Mouse (Mus musculus) neutrophil, adult 5-6 weeks (primary cell): ENCODE data around the gene Trim14. TPM values are rescaled to one million over a fixed set of nuclear protein-coding genes. Genes with fewer than 3 reads are reported as not detected.
"Not testable (repeated sequence)": the region's sequence is repeated elsewhere in the genome, so short reads cannot be mapped to it uniquely, and the experiment has no call there.

Experiments
- ATAC-seq: fragments of 151-379, 151-347 bp; 2 replicates; pipeline ENCODE4 v1.8.0; 2017; ENCODE audit warnings: mild to moderate bottlenecking, moderate TSS enrichment; ENCODE audit not compliant: insufficient number of reproducible peaks, poor library complexity, low FRiP score, severe bottlenecking; ENCODE audit errors: extremely low read depth
- total RNA-seq: library from RNA; stranded (forward); fragments of 200-1000 nt; gene quantifications from 2 replicates; pipeline ENCODE4 v1.2.3, GENCODE M21; 2017

Trim14 gene
- total RNA-seq = 64.6 and 79.0 TPM in 2 replicates

GRCm38 (mm10) chr4:46535840-46536361, at the start of gene Trim14:
Trim14 (minus strand) TSS chr4:46536141.
- peak; percentile 68 for ATAC-seq

- no peak for ATAC-seq
Measured at GRCm38 (mm10) chr4:46585041-46585810, 49.3 kb upstream of the Trim14 start.

- not testable (repeated sequence) for ATAC-seq
Measured at GRCm38 (mm10) chr4:46584536-46584935, 48.6 kb upstream of the Trim14 start.

GRCm38 (mm10) chr4:46584084-46584483, 48.1 kb upstream of the Trim14 start:
- not testable (repeated sequence) for ATAC-seq

GRCm38 (mm10) chr4:46582024-46582423, 46.1 kb upstream of the Trim14 start:
- ATAC-seq = not testable (repeated sequence)

- not testable (repeated sequence) for ATAC-seq
Measured at GRCm38 (mm10) chr4:46581577-46581976, 45.6 kb upstream of the Trim14 start.

- peak; percentile 21; the same call in 1 of the 2 replicates for ATAC-seq
Measured at GRCm38 (mm10) chr4:46580799-46581243, 44.9 kb upstream of the Trim14 start.

GRCm38 (mm10) chr4:46578796-46579346, 42.9 kb upstream of the Trim14 start:
- not testable (repeated sequence) for ATAC-seq

- ATAC-seq = no peak
Measured at GRCm38 (mm10) chr4:46578228-46578627, 42.3 kb upstream of the Trim14 start.

GRCm38 (mm10) chr4:46575509-46576284, 39.8 kb upstream of the Trim14 start:
- not testable (repeated sequence) for ATAC-seq

GRCm38 (mm10) chr4:46574841-46575240, 38.9 kb upstream of the Trim14 start:
- no peak for ATAC-seq

GRCm38 (mm10) chr4:46574024-46574753, 38.2 kb upstream of the Trim14 start:
- ATAC-seq = no peak

- peak; percentile 24; the same call in 1 of the 2 replicates for ATAC-seq
Measured at GRCm38 (mm10) chr4:46572616-46573015, 36.7 kb upstream of the Trim14 start.

- no peak for ATAC-seq
Measured at GRCm38 (mm10) chr4:46571744-46572143, 35.8 kb upstream of the Trim14 start.

GRCm38 (mm10) chr4:46569671-46570070, 33.7 kb upstream of the Trim14 start:
- no peak for ATAC-seq

GRCm38 (mm10) chr4:46568169-46568568, 32.2 kb upstream of the Trim14 start:
- ATAC-seq = no peak

GRCm38 (mm10) chr4:46566931-46567671, 31.2 kb upstream of the Trim14 start:
- ATAC-seq = no peak

GRCm38 (mm10) chr4:46565393-46565955, 29.5 kb upstream of the Trim14 start:
- ATAC-seq = no peak
